Mouse (Mus musculus): ENCODE measurements around the gene Nbas.
A peak's percentile ranks its signal among the peaks of the same experiment; 100 is the strongest.

Nbas gene

DNA sequence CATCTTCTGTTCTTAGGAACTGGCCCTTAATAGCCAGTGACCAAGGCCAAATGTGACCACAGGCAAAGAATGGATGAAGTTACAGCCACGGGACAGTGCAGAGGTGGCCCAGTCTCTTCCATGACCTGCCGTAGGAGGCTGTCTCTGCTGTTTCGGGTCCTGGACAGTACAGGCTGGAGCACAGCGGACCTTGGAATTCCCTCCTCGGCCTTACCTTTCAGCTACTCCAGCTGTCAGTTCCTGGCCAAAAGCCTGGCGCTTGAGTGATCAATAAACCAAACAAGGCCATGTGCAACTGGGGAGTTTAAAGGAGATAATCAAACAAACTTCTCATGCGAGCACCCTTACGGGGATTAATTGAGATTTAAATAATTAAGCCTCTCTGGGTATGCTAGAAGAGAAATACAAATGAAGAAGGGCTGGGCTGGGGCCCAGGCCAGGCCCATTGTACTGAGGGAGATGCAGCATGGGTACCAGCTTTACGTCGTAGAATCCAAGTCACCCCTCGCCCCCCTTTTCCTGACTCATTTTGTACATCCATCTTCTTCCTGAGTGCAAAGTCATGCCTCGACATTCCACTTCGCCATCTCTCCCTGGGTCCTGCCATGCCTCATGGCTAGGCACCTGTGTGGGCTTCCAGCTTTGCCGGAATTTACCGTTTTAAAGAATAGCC, 353.4 kb downstream of the Nbas start:
- no peak for DNase-seq (ENCODE audit: low read depth)

DNA sequence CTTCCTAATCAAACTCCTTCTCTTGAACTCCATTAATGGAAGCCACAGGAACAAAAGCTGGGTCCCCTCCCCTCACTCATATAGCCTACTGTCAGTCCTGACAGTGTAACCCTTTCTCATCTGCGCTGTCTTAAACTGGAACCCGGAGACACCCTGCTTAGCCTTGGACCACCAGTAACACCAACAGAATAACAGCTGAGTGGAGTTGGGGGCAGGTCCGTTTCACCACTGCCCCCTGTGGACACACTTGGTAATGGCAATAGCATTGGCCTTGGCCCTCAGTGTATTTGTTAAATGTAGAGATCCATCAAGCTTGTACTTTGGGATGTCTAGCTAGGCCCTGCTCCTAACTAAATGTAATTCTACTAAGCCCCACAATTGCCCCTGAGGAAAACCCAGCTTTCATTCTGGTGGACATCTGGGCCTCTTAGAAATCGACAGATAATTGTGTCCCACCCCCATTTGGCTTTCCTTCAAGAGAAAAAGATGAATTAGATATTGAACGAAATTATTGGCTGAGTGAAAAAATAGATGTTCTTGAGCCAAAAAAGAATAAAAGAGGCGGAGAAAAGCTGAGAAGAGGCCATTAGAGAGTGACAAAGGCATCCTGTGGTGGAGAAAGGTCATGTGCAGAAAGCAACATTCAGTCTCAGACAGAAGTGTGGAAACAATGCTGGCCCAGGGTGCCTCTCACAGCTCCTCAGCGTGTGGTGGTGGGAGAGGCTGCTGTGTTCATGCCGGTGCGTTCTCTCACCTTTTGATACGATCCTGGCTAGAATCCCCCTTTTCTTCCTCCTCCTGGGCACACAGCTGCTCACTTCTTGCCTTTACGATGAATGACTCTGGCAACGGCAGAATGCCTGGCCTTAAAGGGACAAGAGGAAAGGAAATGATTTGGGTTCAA, 358.1 kb downstream of the Nbas start:
- DNase-seq (ENCODE audit: low read depth) = peak; percentile 2
